Mouse (Mus musculus): ENCODE data around the gene Dop1b.

GRCm38 (mm10) chr16:93818691-93819324 is 107.1 kb downstream of the Dop1b start:
- TF ChIP-seq ZNF384 (IDR thresholded peaks at IDR 0.05; ENCODE audit: low read depth, low read length) (no peak), POLR2A (IDR thresholded peaks at IDR 0.05; ENCODE audit: low read depth, low read length) (no peak), SMC3 (IDR thresholded peaks at IDR 0.05; ENCODE audit: low read depth, low read length) (no peak)
